Mouse (Mus musculus) spleen, adult 2 months (tissue): ENCODE results near the gene Pnpla2.

Source experiments
- CTCF ChIP-seq: fragments of 200-500 bp; IDR thresholded peaks from 2 replicates; pipeline ENCODE4 v1.5.1; 2011; ENCODE audit warnings: mild to moderate bottlenecking, inconsistent platforms; ENCODE audit not compliant: insufficient read depth, insufficient read length, insufficient replicate concordance; ENCODE audit errors: extremely low read depth
- POLR2A ChIP-seq: fragments of 200-500 bp; IDR thresholded peaks from 2 replicates; pipeline ENCODE4 v1.6.1; 2011; ENCODE audit warnings: low read depth, low read length, inconsistent platforms

GRCm38 (mm10) chr7:141416144-141416841, 38.7 kb upstream of the Pnpla2 start:
- TF ChIP-seq POLR2A (no peak), CTCF (no peak)
